Mouse (Mus musculus) hindbrain, embryonic 11.5 days (tissue): ENCODE measurements around the gene Sec16a. TPM values are rescaled to one million over a fixed set of nuclear protein-coding genes. Genes with fewer than 3 reads are reported as not detected.

ENCODE experiments used
- ATAC-seq: fragments of 200-750 bp; cut with Nextera tagmentation; 2 replicates; pipeline ENCODE4 v1.8.0; 2017; ENCODE audit warnings: mild to moderate bottlenecking, moderate TSS enrichment, moderate library complexity; ENCODE audit not compliant: low FRiP score
- DNase-seq: peaks from one replicate; pipeline ENCODE4 v3.0.0-alpha.2; 2015; ENCODE audit warnings: low spot score
- H3K27ac ChIP-seq: fragments of 300-500 bp; sonication (generic); 2 replicates; pipeline ENCODE4 v1.5.1; 2014; ENCODE audit warnings: mild to moderate bottlenecking, low read depth, low read length
- H3K27me3 ChIP-seq: fragments of 300-500 bp; sonication (generic); 2 replicates; pipeline ENCODE4 v1.6.1; 2014; ENCODE audit warnings: mild to moderate bottlenecking, low read length, moderate library complexity, mixed read lengths; ENCODE audit not compliant: control insufficient read depth, insufficient read depth
- H3K36me3 ChIP-seq: fragments of 300-500 bp; sonication (generic); 2 replicates; pipeline ENCODE4 v1.6.1; 2014; ENCODE audit warnings: mild to moderate bottlenecking, low read length, moderate library complexity, mixed read lengths; ENCODE audit not compliant: control insufficient read depth, insufficient read depth
- H3K4me1 ChIP-seq: fragments of 300-500 bp; sonication (generic); replicated peaks from 2 replicates; pipeline ENCODE4 v1.6.1; 2014; ENCODE audit warnings: low read length, mixed read lengths; ENCODE audit not compliant: control insufficient read depth, insufficient read depth
- H3K4me2 ChIP-seq: fragments of 300-500 bp; sonication (generic); replicated peaks from 2 replicates; pipeline ENCODE4 v1.6.1; 2014; ENCODE audit warnings: mild to moderate bottlenecking, low read depth, low read length
- H3K4me3 ChIP-seq: fragments of 300-500 bp; sonication (generic); 2 replicates; pipeline ENCODE4 v1.5.1; 2014; ENCODE audit warnings: low read depth, low read length
- H3K9ac ChIP-seq: fragments of 300-500 bp; sonication (generic); 2 replicates; pipeline ENCODE4 v1.6.1; 2014; ENCODE audit warnings: low read depth, low read length
- H3K9me3 ChIP-seq: fragments of 300-500 bp; sonication (generic); 2 replicates; pipeline ENCODE4 v1.6.1; 2016; ENCODE audit warnings: low read length; ENCODE audit not compliant: control insufficient read depth
- WGBS: fragments of 180-500 bp; shearing (Covaris S2); extraction: QIAGEN DNeasy Blood & Tissue Kit; methylation state at CpG from one replicate; pipeline ENCODE4 v1.1.7; 2014; 5-methylcytosine and 5-hydroxymethylcytosine counted together
- polyA plus RNA-seq: library from polyadenylated mRNA; unstranded; fragments of >200 nt; fragmentation: Nextera tagmentation; extraction: Ambion mirVana; gene quantifications from 2 replicates; pipeline ENCODE4 v1.2.1, GENCODE M21; 2014

Sec16a gene
- polyA plus RNA-seq, 1 experiment from 2014 or later: 29.6 TPM

DNA sequence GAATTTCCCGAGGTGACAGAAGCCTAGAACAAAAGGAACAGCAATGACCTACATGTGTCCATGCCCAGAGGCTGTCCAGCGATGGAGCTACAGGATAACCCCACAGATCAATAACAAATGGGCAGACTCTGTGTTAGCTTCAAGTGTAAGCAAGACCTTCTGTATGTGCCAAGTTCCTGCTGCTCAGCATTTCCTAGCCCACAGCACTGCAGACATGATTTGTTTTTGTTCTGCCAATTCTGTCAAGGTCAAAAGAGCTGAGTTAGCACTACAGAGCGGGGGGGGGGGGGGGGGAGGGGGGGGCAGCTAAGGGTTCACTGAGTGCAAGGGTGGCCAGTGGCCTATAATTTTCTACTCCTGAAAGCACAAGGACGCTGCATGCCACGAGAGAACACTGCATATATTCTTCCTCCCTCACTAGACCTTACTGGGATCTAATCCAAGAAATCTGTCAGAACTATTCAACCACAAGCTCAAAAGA lies 34.0 kb downstream of the Sec16a start:
- no peak for DNase-seq
- Histone ChIP-seq H3K9me3 (no peaks in the 10 kb centered on the region), H3K27me3 (no peaks in the 10 kb centered on the region), H3K36me3 (peaks cover 4% of the 10 kb centered on the region), H3K4me3 (no peak overlapping the region), H3K4me1 (peaks cover 15% of the 10 kb centered on the region), H3K27ac (no peak overlapping the region), H3K4me2 (no peak overlapping the region), H3K9ac (no peak overlapping the region)
- ATAC-seq: no peak
- WGBS: 91% methylated on average over 4 of the region's 5 CpGs

DNA sequence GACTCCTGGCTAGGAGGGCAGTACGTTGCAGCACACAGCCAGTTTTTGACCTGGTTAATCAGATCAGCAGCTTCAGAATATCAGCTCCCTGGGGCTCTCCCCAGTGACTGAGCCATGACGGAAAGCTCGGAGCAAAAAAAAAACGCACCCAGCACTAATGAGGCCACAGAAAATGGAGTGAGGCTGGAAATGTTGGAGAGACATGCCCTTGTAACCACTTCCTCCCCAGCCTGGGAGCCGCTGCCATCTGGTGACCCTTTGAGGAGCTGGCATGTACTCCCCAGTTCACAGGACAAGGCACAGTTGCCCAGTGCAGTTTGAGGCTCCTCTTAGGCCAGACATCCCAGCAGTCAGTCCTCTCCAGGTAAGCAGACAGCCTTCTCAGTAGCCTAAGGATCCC lies 34.9 kb downstream of the Sec16a start:
- no peak overlapping the region for H3K9ac ChIP-seq
- H3K27me3 ChIP-seq: no peaks in the 10 kb centered on the region
- no peak overlapping the region for H3K27ac ChIP-seq
- peaks cover 17% of the 10 kb centered on the region for H3K4me1 ChIP-seq
- H3K36me3 ChIP-seq: peaks cover 4% of the 10 kb centered on the region
- no peaks in the 10 kb centered on the region for H3K9me3 ChIP-seq
- H3K4me2 ChIP-seq: no peak overlapping the region
- H3K4me3 ChIP-seq: no peak overlapping the region
- DNase-seq (no peak), ATAC-seq (no peak)
- 71% methylated on average over 5 of the region's 5 CpGs for WGBS

DNA sequence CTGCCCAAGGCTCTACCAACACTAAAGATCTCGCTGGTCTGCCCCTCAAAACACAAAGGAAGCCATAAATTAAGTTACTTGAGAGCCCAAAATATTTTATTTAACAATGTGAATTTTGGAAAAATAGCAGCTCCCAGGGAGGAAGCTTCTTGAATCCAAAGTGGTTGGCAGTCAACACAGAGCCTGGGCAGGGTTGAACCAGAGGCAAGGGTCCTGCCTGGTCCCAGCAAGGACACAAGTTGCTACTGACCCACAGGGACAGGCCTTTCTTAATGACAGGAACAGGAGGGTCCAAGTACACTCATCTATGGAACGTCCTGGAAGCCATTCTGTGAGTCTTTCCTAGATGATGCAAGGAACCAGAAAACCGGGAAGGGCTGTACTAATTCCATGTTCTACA lies 35.7 kb downstream of the Sec16a start:
- no peak overlapping the region; the same call in 1 of the 2 replicates for H3K9ac ChIP-seq
- H3K27ac ChIP-seq: no peak overlapping the region
- 56% methylated on average over 3 of the region's 3 CpGs for WGBS
- H3K27me3 ChIP-seq: no peaks in the 10 kb centered on the region
- H3K4me1 ChIP-seq: peaks cover 17% of the 10 kb centered on the region
- peaks cover 4% of the 10 kb centered on the region for H3K36me3 ChIP-seq
- H3K9me3 ChIP-seq: no peaks in the 10 kb centered on the region
- DNase-seq: no peak
- no peak overlapping the region; the same call in 1 of the 2 replicates for H3K4me2 ChIP-seq
- H3K4me3 ChIP-seq: no peak overlapping the region; the same call in 1 of the 2 replicates
- ATAC-seq: peak; percentile 31; the same call in 1 of the 2 replicates

DNA sequence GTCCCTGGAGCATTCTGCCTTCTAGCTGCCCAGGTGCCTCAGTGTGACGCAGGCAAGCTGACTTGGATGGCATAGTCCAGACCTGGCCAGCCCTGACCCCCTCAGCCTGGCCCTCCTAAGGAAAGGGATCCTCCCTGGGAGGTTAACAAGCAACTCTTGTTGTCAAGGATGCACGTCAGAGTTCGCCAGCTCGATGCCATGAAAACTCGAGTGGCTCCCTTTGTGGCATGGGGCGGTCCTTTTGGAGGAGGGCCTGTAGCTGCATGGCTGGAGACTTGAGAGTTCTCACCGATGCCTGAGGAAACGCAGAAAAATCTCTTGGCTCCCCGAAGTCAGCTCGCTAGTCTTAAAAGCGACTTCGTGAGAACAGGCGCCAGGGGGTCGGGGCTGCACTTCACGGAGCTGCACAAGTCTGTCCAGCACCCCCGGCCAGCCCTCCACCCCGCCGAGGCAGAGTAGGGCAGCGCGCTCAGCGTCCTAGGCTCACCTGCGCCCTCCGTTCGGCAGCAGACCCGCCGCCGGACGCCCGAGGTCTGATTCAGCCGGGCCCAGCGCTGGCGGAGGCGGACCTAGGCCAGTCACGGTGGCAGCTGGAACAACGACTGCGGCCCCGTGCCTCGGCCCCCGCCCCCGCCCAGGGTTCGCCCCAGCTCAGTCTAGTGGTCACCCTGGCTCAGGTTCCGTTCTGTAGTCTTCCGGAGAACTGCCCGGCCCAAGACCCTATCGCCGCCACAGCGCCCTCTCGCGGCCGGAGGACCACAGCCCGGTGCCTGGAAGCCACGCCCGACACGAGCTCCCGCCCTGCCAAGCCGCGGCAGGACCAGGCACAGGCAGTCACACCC lies 36.3 kb downstream of the Sec16a start, which contains the start of gene Inpp5e:
TSS of gene Inpp5e (minus strand) at position 689 of the 842 bp plus-strand sequence.
- H3K36me3 ChIP-seq: peaks cover 4% of the 10 kb centered on the region
- H3K9me3 ChIP-seq: no peaks in the 10 kb centered on the region
- peak within 1 kb of the TSS; percentile 90 for H3K4me3 ChIP-seq
- WGBS: under 1% methylated on average over 43 of the region's 57 CpGs
- H3K9ac ChIP-seq: peak within 1 kb of the TSS; percentile 92
- peak within 1 kb of the TSS; percentile 92 for H3K4me2 ChIP-seq
- peaks cover 17% of the 10 kb centered on the region for H3K4me1 ChIP-seq
- ATAC-seq: peak; percentile 96
- DNase-seq: peak; percentile 99
- H3K27ac ChIP-seq: peak within 1 kb of the TSS; percentile 75
- H3K27me3 ChIP-seq: no peaks in the 10 kb centered on the region

DNA sequence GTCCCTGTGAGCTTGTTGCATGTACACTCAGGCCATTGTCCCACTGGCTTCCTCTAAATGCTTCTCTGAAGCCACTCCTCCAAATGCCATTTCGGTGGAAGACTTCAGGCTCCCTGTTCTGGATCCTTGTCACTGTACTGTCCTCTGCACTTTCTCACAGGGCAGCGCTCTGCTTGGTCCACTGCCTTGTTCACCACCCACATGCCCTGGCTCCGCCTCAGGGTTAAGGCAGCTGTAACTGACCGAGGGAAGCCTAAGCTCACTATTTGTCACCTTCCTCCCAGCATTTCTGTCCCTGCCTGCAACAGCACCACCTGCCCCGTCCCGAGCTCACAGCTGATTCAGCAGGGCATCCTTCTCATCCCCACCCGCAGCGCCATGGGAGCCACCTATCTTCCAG lies 41.7 kb downstream of the Sec16a start:
- Histone ChIP-seq H3K4me1 (peaks cover 15% of the 10 kb centered on the region), H3K27ac (no peak overlapping the region), H3K27me3 (no peaks in the 10 kb centered on the region), H3K9ac (no peak overlapping the region), H3K4me2 (no peak overlapping the region), H3K4me3 (no peak overlapping the region), H3K36me3 (peaks cover 17% of the 10 kb centered on the region; the same call in 1 of the 2 replicates), H3K9me3 (no peaks in the 10 kb centered on the region)
- DNase-seq: no peak
- WGBS: 88% methylated on average over 8 of the region's 8 CpGs
- ATAC-seq: no peak

DNA sequence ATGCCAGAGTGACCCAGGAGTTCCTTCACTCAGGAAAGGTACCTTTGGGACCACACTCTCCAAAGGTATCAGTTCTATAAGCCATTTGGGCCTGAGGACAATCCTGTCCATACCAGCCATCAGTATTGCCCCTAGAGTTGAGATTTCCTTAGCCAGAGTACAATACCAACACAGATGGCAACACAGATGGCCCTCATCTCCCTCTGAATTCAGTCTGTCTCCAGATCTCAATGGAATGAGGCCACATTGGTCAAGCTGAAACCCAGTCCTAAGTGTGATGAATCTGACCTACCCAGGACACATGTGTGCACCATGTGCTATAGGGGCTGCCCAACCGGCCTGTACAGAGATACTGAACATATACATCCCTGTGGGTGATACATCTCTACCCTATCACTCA lies 42.8 kb downstream of the Sec16a start:
- no peaks in the 10 kb centered on the region for H3K27me3 ChIP-seq
- peaks cover 5% of the 10 kb centered on the region; the same call in 1 of the 2 replicates for H3K4me1 ChIP-seq
- no peaks in the 10 kb centered on the region for H3K9me3 ChIP-seq
- ATAC-seq (no peak), DNase-seq (no peak)
- H3K9ac ChIP-seq: no peak overlapping the region
- no peak overlapping the region for H3K4me2 ChIP-seq
- H3K36me3 ChIP-seq: peaks cover 24% of the 10 kb centered on the region; the same call in 1 of the 2 replicates
- 88% methylated on average over 1 of the region's 1 CpGs for WGBS
- H3K27ac ChIP-seq: no peak overlapping the region
- H3K4me3 ChIP-seq: no peak overlapping the region

DNA sequence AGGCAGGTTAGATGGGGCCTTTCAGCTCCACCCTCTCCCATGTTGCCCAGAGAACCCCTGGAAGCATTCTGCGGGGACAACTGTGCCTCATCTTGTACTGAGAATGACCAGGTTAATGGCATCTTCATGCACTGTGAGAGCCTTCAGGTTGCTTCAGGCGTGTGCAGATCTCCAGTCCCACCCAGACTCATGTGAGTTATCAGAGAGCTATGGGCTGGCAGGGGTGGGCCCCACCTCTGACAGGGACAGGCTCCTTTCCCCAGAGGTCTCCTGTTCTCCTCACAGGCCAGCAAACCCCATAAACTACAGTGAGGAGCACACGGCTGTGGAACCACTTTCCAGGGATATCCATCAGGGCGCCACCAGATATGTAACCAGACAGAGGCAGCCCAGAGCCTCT lies 44.0 kb downstream of the Sec16a start:
- 86% methylated on average over 4 of the region's 4 CpGs for WGBS

DNA sequence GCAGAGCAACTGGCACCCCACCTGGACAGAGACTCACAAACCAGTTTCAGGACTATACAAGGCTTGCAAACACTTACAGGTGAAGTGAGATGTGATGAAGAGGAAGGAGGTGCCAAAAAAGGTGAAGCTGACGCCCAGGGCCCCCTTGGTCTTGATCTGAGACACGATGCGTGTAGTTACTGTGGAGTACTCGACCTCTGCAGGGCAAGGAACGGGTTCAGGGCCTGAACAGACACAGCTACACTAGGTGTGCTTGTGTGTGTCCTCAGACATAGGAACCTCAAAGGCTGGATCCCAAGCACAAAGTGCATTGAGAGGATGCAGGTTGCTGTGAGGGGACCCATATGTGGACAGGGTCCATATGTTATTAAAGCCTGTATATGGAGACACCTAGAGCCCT lies 44.7 kb downstream of the Sec16a start:
- no peak overlapping the region for H3K27ac ChIP-seq
- H3K9me3 ChIP-seq: no peaks in the 10 kb centered on the region
- ATAC-seq (no peak), DNase-seq (no peak)
- no peak overlapping the region for H3K4me3 ChIP-seq
- H3K9ac ChIP-seq: no peak overlapping the region
- no peaks in the 10 kb centered on the region for H3K27me3 ChIP-seq
- H3K36me3 ChIP-seq: peaks cover 35% of the 10 kb centered on the region
- H3K4me2 ChIP-seq: no peak overlapping the region
- H3K4me1 ChIP-seq: no peaks in the 10 kb centered on the region
- WGBS: 88% methylated on average over 5 of the region's 5 CpGs

More for the DNA sequence above, 44.0 kb downstream of the Sec16a start:
- H3K4me1 ChIP-seq: 0 out of 2 replicates have a peak, but pooled peaks cover 2% of the 10 kb centered on the region
- ATAC-seq (no peak), DNase-seq (no peak)
- H3K4me3 ChIP-seq: no peak overlapping the region
- H3K9me3 ChIP-seq: no peaks in the 10 kb centered on the region
- H3K4me2 ChIP-seq: no peak overlapping the region
- H3K27me3 ChIP-seq: no peaks in the 10 kb centered on the region
- peaks cover 28% of the 10 kb centered on the region for H3K36me3 ChIP-seq
- H3K9ac ChIP-seq: no peak overlapping the region
- no peak overlapping the region for H3K27ac ChIP-seq

DNA sequence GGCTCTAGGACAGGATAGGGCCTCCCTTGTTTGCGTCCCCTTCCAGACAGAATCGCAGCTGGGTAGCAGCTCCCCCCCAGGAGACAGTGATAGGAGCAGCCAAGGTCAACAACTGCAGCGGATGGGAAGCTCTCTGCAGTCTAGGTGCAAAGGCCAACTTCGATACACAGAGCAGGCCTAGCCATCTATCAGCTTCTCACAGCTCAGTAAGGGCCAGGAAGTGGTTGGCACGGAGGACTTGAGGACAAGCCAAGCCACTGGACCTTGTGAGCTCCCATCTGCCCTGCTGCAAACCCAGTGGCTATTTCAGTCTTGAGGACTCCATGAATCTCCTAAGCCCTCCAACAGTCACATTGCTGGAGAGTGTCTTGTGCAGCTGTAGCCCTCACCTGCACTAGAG lies 45.4 kb downstream of the Sec16a start:
- Histone ChIP-seq H3K27ac (no peak overlapping the region), H3K4me2 (no peak overlapping the region), H3K27me3 (no peaks in the 10 kb centered on the region), H3K4me1 (no peaks in the 10 kb centered on the region), H3K4me3 (no peak overlapping the region), H3K36me3 (peaks cover 40% of the 10 kb centered on the region), H3K9me3 (no peaks in the 10 kb centered on the region), H3K9ac (no peak overlapping the region)
- no peak for DNase-seq
- 86% methylated on average over 5 of the region's 5 CpGs for WGBS
- ATAC-seq: no peak
